Mouse (Mus musculus) left cerebral cortex, postnatal 14 days (tissue): ENCODE data around the gene Ptov1. TPM values are rescaled to one million over a fixed set of nuclear protein-coding genes. Genes with fewer than 3 reads are reported as not detected.

ENCODE experiments used
- DNase-seq, 2 experiments: peaks; one replicate each; pipeline ENCODE4 v3.0.0; 2021 to 2022; ENCODE audit warnings: low spot score in 2 of 2, mixed read lengths in 1 of 2
- intact Hi-C: fragments of 180-260 bp; cut with DNase I; formaldehyde crosslinking; loops from one replicate; pipeline ENCODE4 v1.15.1; 2025
- total RNA-seq, 2 experiments: library from RNA; stranded (reverse); gene quantifications; 2 replicates each; pipeline ENCODE4 v1.2.3; 2021

Ptov1 gene
- total RNA-seq, 2 experiments from 2014 or later, result 263 to 271 TPM

DNA sequence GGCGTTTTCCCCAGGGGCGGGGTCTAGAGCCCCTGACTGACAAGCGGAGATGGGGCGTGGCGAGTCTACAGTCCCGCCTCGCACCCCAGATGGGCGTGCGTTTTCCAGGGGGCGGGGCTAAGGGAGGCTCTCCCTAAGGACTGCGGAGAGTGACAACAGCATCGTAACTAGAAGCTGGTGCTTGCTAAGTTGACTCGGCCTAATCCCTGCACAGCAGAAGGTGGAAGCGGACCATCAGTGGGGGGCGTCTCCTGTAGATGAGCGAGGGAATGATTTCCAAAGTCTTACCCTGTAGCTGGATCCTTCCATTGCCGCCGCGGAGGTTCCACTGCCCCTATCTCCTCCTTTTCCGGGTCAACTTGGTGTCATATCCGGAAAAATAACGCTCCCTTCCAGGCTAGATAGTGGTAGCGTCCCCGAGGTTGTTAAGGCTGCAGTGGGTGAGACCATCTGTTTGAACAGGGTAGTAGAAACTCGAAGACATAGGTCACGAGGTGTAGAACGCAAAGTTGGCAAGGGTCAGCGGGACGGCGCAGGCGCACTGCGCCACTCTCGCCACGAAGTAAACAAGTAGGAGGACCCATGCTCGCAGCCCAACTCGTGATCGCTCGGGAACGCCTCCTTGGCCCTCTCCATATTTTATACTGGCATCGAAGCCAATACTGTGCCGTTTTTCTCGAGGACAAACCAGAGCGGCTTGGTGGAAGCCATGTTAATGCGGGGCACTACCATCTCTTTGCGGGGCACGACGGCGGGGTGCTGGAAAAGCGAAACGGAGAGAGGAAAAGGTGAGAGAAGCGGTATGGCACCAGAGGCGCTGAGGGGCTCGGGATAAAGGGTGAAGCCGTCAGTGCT is 20.8 kb downstream of the Ptov1 start, which contains the start of the genes Akt1s1 and Tbc1d17:
Akt1s1 (plus strand) TSS at position 431 of the 855 bp plus-strand sequence.
Tbc1d17 (minus strand) TSS at position 519 of the 855 bp plus-strand sequence.
- intact Hi-C loops, result no loop called here
- DNase-seq, result peak; percentile 99 to 100

- intact Hi-C loops, result no loop called here
Observed at GRCm38 (mm10) chr7:44847772-44848171, 21.8 kb downstream of the Ptov1 start.

GRCm38 (mm10) chr7:44846804-44847203 is 22.8 kb downstream of the Ptov1 start:
- no peak for DNase-seq
- intact Hi-C loops, result no loop called here

More at GRCm38 (mm10) chr7:44847772-44848171, 21.8 kb downstream of the Ptov1 start:
- DNase-seq, result no peak

GRCm38 (mm10) chr7:44845006-44845405 is 24.6 kb downstream of the Ptov1 start:
- DNase-seq, result no peak

GRCm38 (mm10) chr7:44841825-44842463 is 27.6 kb downstream of the Ptov1 start:
- DNase-seq, result no peak
- intact Hi-C loops, result no loop called here

More at GRCm38 (mm10) chr7:44845006-44845405, 24.6 kb downstream of the Ptov1 start:
- intact Hi-C loops, result no loop called here

DNA sequence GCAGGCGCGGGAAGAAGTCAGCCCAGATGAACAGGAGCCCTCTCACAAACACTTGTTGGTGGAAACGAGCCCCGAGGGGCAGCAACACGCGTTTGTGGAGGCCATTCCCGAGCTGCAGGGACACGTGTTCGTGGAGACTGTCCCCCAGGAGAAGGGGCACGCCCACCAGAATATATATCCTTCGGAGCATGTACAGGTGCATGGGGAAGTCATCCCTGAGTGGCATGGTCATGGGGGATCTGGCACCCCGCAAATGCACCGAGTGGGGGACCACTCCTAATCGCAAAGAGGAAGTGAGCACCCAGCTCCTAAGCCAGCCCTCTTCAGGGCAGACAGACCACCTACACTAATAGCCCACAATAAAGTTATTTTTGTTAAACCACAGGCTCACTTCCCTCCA is 29.2 kb downstream of the Ptov1 start:
- intact Hi-C loops, result no loop called here
- no peak for DNase-seq

DNA sequence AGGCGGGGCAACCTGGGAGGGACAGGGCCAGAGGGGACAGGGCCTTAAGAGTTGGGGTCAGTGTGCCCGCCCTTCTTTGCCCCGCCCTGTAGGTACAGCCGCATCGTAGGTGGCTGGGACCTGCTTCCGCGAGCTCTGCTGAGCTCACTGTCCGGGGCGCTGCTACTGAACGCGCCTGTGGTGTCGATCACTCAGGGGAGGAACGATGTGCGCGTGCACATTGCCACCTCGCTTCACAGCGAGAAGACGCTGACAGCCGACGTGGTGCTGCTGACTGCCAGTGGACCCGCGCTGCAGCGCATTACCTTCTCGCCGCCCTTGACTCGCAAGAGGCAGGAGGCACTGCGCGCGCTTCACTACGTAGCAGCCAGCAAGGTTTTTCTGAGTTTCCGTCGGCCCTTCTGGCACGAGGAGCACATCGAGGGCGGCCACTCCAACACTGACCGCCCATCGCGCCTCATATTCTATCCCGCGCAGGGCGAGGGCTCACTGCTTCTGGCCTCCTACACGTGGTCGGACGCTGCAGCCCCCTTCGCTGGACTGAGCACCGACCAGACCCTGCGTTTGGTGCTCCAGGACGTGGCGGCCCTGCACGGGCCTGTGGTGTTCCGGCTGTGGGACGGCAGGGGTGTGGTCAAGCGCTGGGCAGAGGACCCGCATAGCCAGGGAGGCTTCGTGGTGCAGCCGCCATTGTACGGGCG is 29.9 kb downstream of the Ptov1 start:
- DNase-seq, result peak; percentile 66 to 75
- intact Hi-C loops, result no loop called here

GRCm38 (mm10) chr7:44839171-44839490 is 30.5 kb downstream of the Ptov1 start:
- intact Hi-C loops, result no loop called here

GRCm38 (mm10) chr7:44838073-44838472 is 31.5 kb downstream of the Ptov1 start:
- intact Hi-C loops, result no loop called here
- no peak for DNase-seq

More at GRCm38 (mm10) chr7:44839171-44839490, 30.5 kb downstream of the Ptov1 start:
- no peak for DNase-seq

DNA sequence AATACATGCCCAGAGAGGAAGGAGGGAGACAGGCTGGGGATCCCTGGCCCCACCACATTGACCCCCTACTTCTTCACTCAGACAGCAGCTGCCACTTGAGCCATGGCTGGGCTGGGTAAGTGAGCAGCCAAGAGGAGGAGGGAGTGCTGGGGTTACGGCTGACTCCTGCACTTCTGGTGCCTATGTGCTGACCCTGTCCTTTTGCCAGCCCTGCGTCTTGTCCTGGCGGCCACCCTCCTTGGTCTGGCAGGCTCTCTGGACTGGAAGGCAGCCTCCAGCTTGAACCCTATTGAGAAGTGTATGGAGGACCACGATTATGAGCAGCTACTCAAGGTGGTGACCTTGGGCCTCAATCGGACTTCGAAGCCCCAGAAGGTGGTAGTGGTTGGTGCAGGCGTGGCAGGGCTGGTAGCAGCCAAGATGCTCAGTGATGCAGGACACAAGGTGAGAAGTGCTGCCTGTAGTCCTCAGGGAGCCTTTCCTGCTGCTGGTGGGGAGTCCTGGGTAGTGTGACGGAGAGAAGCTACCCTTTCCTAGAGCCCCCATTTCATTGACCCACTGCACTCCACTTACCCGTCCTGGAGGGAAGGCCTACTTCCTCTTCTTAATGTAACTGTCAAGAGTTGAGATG is 33.0 kb downstream of the Ptov1 start:
- DNase-seq, result no peak
- intact Hi-C loops, result no loop called here

DNA sequence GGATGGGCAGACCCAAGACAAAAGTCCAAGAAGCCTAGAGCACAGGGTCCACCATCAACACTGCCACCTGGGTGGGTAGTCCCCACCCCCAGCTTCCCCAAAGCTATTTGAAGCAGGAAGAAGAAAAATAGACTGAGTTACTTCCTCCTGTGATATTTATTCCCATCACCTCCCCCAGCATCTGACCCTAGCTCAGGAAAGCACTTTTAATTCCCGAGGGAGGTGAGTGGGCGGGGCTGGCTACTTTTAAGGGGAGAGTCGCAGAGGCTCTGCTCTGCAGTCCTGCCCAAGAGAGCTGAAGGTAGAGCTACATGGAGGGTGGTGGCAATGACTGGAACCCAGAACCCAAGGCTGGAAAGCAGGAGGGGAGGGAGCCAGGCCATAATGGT is 33.6 kb downstream of the Ptov1 start:
- intact Hi-C loops, result no loop called here
- no peak for DNase-seq

GRCm38 (mm10) chr7:44835373-44836015 is 34.1 kb downstream of the Ptov1 start:
- DNase-seq, result no peak
- intact Hi-C loops, result no loop called here

GRCm38 (mm10) chr7:44832763-44833162 is 36.8 kb downstream of the Ptov1 start:
- no peak for DNase-seq
- intact Hi-C loops, result no loop called here

DNA sequence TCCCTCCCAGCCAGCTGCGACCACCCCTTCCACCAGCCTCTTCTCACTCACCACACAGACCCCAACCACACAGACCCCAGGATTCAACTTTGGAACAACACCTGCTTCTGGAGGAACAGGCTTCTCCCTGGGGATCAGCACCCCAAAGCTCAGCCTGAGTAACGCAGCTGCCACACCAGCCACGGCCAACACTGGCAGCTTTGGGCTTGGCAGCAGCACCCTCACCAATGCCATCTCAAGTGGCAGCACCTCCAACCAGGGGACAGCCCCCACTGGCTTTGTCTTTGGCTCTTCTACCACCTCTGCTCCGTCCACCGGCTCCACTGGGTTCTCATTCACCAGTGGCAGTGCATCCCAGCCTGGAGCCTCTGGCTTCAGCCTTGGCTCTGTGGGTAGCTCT is 40.9 kb downstream of the Ptov1 start:
- DNase-seq, result no peak
- intact Hi-C loops, result no loop called here

GRCm38 (mm10) chr7:44826771-44827170 is 42.8 kb downstream of the Ptov1 start:
- no peak for DNase-seq
- intact Hi-C loops, result no loop called here

GRCm38 (mm10) chr7:44824872-44825271 is 44.7 kb downstream of the Ptov1 start:
- peak; percentile 82 to 88 for DNase-seq
- intact Hi-C loops, result loop anchor here (1.0 kb wide), 1 partner anchor 101 kb away; no protein-coding TSS in a partner anchor

DNA sequence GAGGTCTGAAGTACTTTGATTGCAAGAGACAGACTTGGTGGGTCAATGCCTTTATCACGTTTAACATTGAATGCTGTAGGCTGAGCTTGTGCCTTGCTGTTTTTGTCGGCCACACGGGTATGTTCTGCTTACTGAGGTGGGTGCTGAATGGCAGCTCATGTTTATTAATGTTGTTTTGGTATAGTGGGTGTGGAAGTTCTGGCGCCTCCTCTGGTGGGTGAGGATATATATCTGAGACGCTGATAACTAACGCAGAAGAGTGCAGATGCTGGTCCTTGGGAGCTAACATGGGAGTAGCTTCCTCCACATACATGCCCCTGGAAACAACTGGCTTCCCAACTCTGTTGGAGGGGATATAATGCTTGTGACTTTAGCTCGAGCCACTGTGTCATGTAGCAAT is 46.2 kb downstream of the Ptov1 start:
- intact Hi-C loops, result no loop called here
- no peak for DNase-seq

GRCm38 (mm10) chr7:44821666-44822448 is 47.7 kb downstream of the Ptov1 start:
- intact Hi-C loops, result no loop called here
- peak in 1 of 2 experiments; percentile 0 for DNase-seq
